Mouse (Mus musculus) gastrocnemius, postnatal 14 days (tissue): Measurements from ENCODE around the gene Trp53i13. TPM values are rescaled to one million over a fixed set of nuclear protein-coding genes. Genes with fewer than 3 reads are reported as not detected.

Experiments
- DNase-seq: peaks from one replicate; pipeline ENCODE4 v3.0.0; 2021; ENCODE audit warnings: mixed read lengths
- intact Hi-C: fragments of 180-260 bp; cut with DNase I; formaldehyde crosslinking; loops from one replicate; pipeline ENCODE4 v1.15.1; 2025; ENCODE audit warnings: low total_unique reads
- total RNA-seq, 2 experiments: library from RNA; stranded (reverse); gene quantifications; 2 replicates each; pipeline ENCODE4 v1.2.3; 2021

Gene Trp53i13
- total RNA-seq, 2 experiments from 2014 or later, result 6.0 to 6.3 TPM

GRCm38 (mm10) chr11:77467784-77468183 lies 48.0 kb downstream of the Trp53i13 start:
- peak; percentile 78 for DNase-seq
- intact Hi-C loops, result no loop called here

GRCm38 (mm10) chr11:77467157-77467556 lies 48.6 kb downstream of the Trp53i13 start:
- intact Hi-C loops, result no loop called here

GRCm38 (mm10) chr11:77466544-77466943 lies 49.2 kb downstream of the Trp53i13 start:
- no peak for DNase-seq
- intact Hi-C loops, result no loop called here

More at GRCm38 (mm10) chr11:77467157-77467556, 48.6 kb downstream of the Trp53i13 start:
- DNase-seq, result peak; percentile 80

GRCm38 (mm10) chr11:77465111-77465510 lies 50.7 kb downstream of the Trp53i13 start:
- DNase-seq, result no peak
- intact Hi-C loops, result no loop called here

GRCm38 (mm10) chr11:77464684-77465083 lies 51.1 kb downstream of the Trp53i13 start:
- DNase-seq, result no peak

GRCm38 (mm10) chr11:77463786-77464185 lies 52.0 kb downstream of the Trp53i13 start:
- no peak for DNase-seq
- intact Hi-C loops, result no loop called here

More at GRCm38 (mm10) chr11:77464684-77465083, 51.1 kb downstream of the Trp53i13 start:
- intact Hi-C loops, result no loop called here

GRCm38 (mm10) chr11:77463101-77463445 lies 52.7 kb downstream of the Trp53i13 start:
- intact Hi-C loops, result no loop called here
- DNase-seq, result no peak

GRCm38 (mm10) chr11:77462283-77463100 lies 53.3 kb downstream of the Trp53i13 start, which contains the start of gene Coro6:
Coro6 (plus strand) TSS chr11:77462411.
- peak; percentile 88 for DNase-seq
- intact Hi-C loops, result no loop called here

GRCm38 (mm10) chr11:77461856-77462255 lies 53.9 kb downstream of the Trp53i13 start:
- DNase-seq, result no peak
- intact Hi-C loops, result no loop called here

Other genes starting within 250 kb of the Trp53i13 start
- 10 to 100 TPM; 79.2 to 80.8 TPM for gene Coro6, start 53.6 kb downstream of the Trp53i13 start, total RNA-seq
- 1 to 10 TPM; 5.7 to 6.3 TPM for gene Ankrd13b, start 26.3 kb downstream of the Trp53i13 start, total RNA-seq
- gene Git1, start 22.4 kb downstream of the Trp53i13 start, total RNA-seq, result 10 to 100 TPM; 23.0 to 25.9 TPM
- under 1 TPM; 0.45 to 0.53 TPM for gene Abhd15, start 859 bp downstream of the Trp53i13 start, total RNA-seq
- gene Gm10392, start 3.2 kb upstream of the Trp53i13 start, total RNA-seq, result not detected
- 10 to 100 TPM; 34.3 to 35.1 TPM for gene Taok1, start 91.8 kb upstream of the Trp53i13 start, total RNA-seq
- gene Nufip2, start 170.2 kb upstream of the Trp53i13 start, total RNA-seq, result 10 to 100 TPM; 38.0 to 42.0 TPM
- gene Cryba1, start 209.3 kb upstream of the Trp53i13 start, total RNA-seq, result not detected
- 100 to 1,000 TPM; 307 to 323 TPM for gene Myo18a, start 247.3 kb upstream of the Trp53i13 start, total RNA-seq